Mouse (Mus musculus) R1 (cell line): ENCODE data around the gene Selenoh.

Experiments used
- DNase-seq: peaks from one replicate; pipeline ENCODE4 v3.0.0-alpha.2; 2018; ENCODE audit warnings: low read depth, low spot score

Selenoh gene

DNA sequence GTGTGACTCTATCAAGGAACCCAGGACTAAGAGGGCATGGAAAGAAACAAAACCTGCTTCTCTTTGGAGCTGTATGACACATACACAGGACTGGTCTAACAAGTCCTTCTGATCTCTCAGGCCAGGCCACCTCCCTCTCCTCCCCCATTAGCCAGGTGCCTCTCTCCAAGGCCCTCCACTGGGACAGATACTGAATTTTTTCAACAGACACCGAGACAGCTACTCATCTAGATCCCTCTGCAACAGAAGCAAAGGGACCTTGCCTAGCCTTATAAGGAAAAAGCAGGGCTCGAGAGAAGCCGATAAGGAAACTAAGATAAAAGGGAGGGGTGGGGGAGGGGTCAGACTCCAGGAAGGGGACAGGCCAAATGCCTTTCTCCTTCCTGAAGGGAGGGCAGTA, 37.6 kb downstream of the Selenoh start:
- DNase-seq: peak; percentile 80

DNA sequence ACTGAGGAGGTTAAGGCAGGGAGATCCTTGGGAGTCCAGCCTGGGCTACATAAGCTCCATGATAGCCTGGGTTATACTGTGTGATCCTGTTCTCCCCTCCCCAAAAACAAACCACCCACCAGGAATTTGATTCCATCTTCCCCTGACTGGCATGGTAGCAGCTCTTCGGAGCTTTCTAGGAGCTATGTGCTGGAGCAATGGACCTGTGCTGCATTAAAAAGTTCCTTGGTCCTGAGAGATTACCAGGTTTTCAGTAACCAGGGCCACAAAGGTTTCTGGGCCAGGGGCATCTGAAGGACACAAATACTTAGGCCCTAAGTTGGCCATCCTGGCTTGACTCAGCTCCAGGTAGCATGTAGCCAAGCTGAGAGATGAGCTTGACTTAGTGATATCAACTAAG, 38.6 kb downstream of the Selenoh start:
- DNase-seq: no peak

DNA sequence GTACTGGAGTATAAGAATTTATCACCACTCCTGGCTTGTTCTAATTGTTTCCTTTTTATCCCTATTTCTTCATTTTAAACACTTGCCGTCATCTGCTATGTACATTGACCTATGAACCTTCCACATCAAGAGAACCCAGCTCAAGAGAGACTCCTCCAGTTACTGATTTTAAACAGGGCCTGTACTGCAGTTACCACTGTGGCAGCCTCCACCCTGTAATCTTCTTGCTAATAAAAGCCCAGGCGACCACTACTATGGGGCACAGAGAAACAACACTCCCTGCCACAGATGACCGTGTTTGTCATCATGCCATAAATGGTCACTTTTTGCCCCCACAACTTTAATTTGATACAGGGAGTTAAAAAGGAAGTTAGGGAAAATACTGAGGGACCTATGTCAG, 43.5 kb downstream of the Selenoh start:
- DNase-seq: no peak

DNA sequence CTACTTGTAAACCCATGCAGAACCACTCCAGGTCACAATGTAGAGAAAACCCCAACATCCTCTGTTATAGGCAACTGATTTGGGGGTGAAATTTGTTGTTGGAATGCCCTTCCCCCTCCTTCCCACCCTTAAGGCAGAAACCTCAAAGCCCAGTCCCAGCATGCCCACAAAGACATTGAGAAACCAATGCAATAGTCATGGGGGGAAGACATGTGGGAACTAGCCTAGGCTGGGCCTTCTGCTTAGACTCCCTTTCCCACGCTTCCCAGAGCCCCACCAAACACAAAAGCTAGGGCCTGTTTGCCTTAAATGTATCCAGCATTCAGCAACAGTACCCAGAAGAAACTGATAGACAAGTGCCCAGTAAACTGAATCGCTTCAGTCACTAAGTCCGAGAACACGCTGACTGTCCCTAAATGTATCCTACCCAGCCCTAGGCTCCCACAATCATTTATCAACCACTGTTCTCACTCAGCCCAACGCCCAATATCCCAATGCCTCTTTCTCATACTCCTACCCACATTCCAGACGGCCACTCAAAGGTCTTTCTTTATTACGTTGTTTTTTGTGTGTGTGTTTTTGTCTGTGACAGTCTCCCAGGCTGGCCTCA, 44.1 kb downstream of the Selenoh start:
- DNase-seq: no peak

DNA sequence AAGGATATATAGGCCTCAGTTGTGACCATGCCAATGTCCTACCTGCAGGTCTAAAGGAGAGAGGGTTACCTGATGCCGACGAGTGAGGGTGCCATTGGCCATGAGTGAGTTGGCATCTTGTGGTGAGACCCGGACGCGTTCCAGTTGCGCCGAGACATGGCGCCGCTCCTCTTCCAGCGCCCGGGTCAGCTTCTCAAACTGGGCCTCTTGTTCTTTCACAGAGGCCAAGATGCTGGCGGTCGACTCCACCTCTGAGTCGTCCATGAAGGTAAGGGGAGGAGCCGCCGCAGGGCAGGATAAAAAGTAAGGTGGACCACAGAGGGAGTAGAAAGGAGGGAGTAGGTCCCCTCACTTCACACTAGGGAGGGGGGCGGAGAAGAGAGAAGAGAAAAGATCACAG, 46.4 kb downstream of the Selenoh start:
- peak; percentile 39 for DNase-seq

DNA sequence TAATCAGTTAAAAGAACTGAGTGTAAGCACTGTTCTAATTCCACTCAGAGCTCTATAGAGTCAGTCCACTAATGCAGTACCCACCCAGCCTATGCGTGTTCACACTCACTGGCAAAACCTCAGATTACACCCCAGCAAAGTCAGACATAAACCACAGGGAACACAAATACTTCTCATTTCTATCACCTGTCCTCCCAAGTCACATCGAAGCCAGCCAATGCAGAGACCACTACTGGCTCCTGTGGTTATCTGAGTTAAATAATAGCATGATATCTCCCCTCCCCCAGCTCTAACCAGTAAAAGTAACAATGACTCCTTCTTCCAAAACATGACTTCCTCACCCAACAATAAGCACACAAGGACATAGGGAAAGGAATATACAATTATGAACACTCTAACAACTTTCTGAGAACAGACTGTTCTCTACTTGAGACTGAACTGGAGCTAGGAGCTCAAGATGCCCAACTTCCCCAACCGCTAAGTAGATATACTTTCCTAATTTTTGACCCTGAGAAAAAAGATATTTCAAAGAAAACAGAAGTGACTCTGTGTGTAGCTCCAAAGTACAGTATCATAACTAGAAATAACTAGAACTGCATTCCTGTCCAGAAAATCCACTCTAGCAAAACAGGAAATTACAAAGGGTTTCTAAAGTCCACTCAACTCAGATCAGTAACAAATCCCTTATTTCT, 47.0 kb downstream of the Selenoh start:
- no peak for DNase-seq

DNA sequence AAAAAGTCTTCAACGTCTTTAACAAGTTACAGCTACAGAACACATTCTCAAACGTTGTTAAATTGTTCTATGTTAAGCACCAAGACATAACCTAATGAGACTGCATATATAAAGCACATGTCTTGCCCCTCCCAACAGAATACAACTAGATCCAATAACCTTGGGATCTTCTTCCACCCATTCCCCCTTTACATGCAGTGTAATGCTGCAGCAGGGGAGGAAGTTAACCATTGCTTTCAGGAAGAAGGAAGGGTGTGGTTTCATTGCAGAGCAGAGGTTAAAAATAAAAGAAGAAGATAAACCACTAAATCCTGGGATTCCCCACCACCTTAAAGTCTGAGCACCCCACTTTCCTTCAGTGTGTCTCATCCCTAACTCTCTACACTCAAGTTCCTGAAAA, 47.9 kb downstream of the Selenoh start:
- DNase-seq: peak; percentile 56

DNA sequence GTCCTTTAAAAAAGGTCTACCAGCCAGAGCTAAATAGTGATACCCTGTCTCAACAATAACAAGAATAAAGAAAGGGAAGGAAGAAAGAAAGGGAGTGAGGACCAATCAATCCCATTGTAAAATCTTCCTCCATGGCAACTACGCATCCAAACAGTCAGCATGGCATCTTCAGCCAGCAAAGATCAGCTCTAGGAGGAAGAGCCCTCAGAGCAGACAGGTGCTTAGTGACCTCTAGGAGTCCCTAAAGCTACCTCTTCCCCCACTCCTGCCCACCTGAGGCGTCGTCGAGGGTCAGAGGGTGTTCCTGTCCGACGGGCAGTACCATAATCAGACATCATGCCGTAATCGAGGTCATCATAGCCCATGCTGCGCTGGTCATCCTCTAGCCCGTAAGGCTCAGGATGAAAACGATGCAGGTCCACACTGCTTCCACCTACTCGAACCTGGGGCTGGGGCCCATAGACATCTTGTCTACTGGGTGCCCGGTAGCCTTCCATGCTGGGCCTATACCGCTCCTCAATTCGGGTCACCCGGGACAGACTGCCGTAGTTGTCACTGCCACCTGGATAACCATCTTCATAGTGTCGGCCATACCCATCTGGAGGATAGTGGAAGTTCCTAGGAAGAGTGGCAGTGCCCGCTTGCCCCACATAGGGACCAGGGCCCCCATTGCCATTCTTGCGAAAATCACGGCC, 50.8 kb downstream of the Selenoh start:
- no peak for DNase-seq
